Mouse (Mus musculus) E14TG2a.4 (cell line): ENCODE measurements at regions not wholly inside any gene's neighbourhood (a gene's known extent, or its start where the extent isn't known, plus 50 kb on each side); places are given as distances from the start of the nearest gene placed in this dataset.

Experiments used
- CTCF ChIP-seq: conservative IDR thresholded peaks from 2 replicates; pipeline ENCODE4 v1.5.1; 2014; ENCODE audit warnings: low read length
- NANOG ChIP-seq: IDR thresholded peaks from 2 replicates; pipeline ENCODE4 v1.6.1; 2014; ENCODE audit warnings: borderline replicate concordance, low read length, mixed read lengths
- POU5F1 ChIP-seq: IDR thresholded peaks from 2 replicates; pipeline ENCODE4 v1.6.1; 2014; ENCODE audit warnings: low read length, borderline replicate concordance

DNA sequence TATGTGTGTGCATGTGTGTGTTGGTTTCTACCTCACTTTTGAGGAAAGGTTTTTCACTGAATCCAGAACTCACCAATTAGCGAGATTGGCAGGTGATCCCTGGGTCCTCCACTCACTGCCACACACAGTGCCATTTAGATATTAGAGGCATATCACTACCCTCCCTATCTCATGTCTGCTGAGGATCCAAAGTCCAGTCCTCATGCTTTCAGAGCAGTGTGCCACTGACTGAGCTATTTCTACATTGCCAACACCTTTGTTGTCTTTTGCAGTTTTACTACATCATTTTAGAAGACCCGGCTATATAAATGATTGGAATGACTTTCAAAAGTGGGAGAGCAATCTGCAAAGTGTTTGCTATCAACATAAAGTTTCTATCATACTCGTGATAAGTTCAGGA, 392.0 kb upstream of the Nr3c2 start:
- TF ChIP-seq CTCF (no peak), POU5F1 (no peak), NANOG (no peak)
